Mouse (Mus musculus) thymus, adult 2 months (tissue): ENCODE results near the gene Tmem151b. TPM values are rescaled to one million over a fixed set of nuclear protein-coding genes. Genes with fewer than 3 reads are reported as not detected.

Source experiments
- DNase-seq: peaks from one replicate; pipeline ENCODE4 v3.0.0; 2021
- H3K27ac ChIP-seq: fragments of 200-500 bp; 2 replicates; pipeline ENCODE4 v1.5.1; 2012; ENCODE audit warnings: low read length, control low read depth; ENCODE audit not compliant: control insufficient read depth, insufficient read depth
- H3K27me3 ChIP-seq: fragments of 200-500 bp; 2 replicates; pipeline ENCODE4 v1.6.1; 2012; ENCODE audit warnings: mild to moderate bottlenecking, low read length, moderate library complexity, mixed read lengths; ENCODE audit not compliant: control insufficient read depth, insufficient read depth
- H3K36me3 ChIP-seq: fragments of 200-500 bp; 2 replicates; pipeline ENCODE4 v1.6.1; 2012; ENCODE audit warnings: mild to moderate bottlenecking, low read length, moderate library complexity; ENCODE audit not compliant: control insufficient read depth, insufficient read depth
- H3K4me1 ChIP-seq: fragments of 200-500 bp; replicated peaks from 2 replicates; pipeline ENCODE4 v1.6.1; 2012; ENCODE audit warnings: low read length; ENCODE audit not compliant: control insufficient read depth, insufficient read depth
- H3K4me3 ChIP-seq: fragments of 200-500 bp; 2 replicates; pipeline ENCODE4 v1.5.1; 2012; ENCODE audit warnings: mild to moderate bottlenecking, low read length, control low read depth, moderate library complexity; ENCODE audit not compliant: control insufficient read depth, insufficient read depth
- CTCF ChIP-seq: fragments of 200-500 bp; IDR thresholded peaks from 2 replicates; pipeline ENCODE4 v1.5.1; 2012; ENCODE audit warnings: mild to moderate bottlenecking, control low read depth, low read length, moderate library complexity, borderline replicate concordance; ENCODE audit not compliant: control insufficient read depth, poor library complexity, insufficient read depth; ENCODE audit errors: extremely low read depth
- POLR2A ChIP-seq: fragments of 200-500 bp; IDR thresholded peaks from 2 replicates; pipeline ENCODE4 v1.6.1; 2012; ENCODE audit warnings: mild to moderate bottlenecking, low read length, control low read depth, moderate library complexity; ENCODE audit not compliant: control insufficient read depth, poor library complexity, insufficient read depth; ENCODE audit errors: extremely low read depth
- WGBS: fragments of 180-500 bp; shearing (Covaris S2); methylation state at CpG from one replicate; pipeline ENCODE4 v1.1.7; 2018; 5-methylcytosine and 5-hydroxymethylcytosine counted together
- polyA plus RNA-seq: library from polyadenylated mRNA; depleted of rRNA; stranded (reverse); fragments of >200 nt; gene quantifications from 2 replicates; pipeline ENCODE4 v1.2.3, GENCODE M21; 2012

Gene Tmem151b
- polyA plus RNA-seq, 1 experiment: 44.6 TPM

DNA sequence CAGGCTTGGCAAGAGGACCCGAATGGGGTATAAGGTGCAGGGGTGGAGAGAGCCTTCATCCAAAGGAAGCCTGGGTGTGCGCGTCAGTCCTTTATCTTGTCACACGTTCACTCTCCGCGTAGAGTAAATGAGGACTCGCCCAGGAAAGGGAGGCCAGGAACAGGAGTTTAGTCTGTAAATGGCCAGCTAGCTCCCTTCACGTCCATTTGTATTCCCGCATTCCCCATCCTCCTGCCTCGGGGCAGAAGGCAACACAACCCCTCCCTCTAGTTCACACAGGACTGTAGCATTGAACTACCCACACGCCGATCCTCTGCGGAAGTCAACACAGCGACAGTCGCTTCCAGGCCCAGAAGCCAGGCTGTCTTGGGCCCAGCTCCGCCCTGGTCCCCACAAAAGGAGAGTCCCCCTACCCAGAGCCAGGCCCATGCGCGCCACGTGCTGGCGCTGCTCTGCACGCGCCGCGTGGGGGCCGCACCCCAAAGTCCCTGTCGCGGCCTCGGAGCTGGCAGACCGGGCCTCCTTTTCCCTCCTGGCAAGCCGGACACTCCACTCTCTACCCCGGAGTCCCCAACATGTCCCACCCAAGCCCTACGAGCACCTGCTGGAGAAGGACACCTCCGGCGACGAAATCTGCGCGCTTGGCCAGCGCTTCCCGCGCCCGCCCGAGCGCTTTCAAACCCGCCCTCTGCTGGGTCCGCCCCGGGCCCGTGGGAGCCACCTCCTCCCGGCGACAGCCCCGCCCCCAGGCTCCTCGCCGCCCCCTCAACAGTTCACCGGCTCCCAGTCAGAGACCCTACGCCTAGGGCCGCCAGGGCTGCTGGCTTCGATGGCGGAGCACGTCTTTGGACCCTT is 45.6 kb upstream of the Tmem151b start:
- no peaks in the 10 kb centered on the region for H3K27me3 ChIP-seq
- TF ChIP-seq CTCF: 0 out of 2 replicates have a peak, but pooled peaks have one; percentile 7
- TF ChIP-seq POLR2A: peak; percentile 29; the same call in 1 of the 2 replicates
- H3K36me3 ChIP-seq: no peaks in the 10 kb centered on the region
- H3K4me3 ChIP-seq: peak overlapping the region; percentile 73
- peak; percentile 88 for DNase-seq
- peaks cover 60% of the 10 kb centered on the region for H3K4me1 ChIP-seq
- H3K27ac ChIP-seq: 0 out of 2 replicates have a peak overlapping the region, but pooled peaks have one; percentile 6
- under 1% methylated on average over 58 of the region's 58 CpGs for WGBS

- peaks cover 4% of the 10 kb centered on the region; the same call in 1 of the 2 replicates for H3K36me3 ChIP-seq
- peaks cover 56% of the 10 kb centered on the region for H3K4me1 ChIP-seq
- H3K4me3 ChIP-seq: 0 out of 2 replicates have a peak overlapping the region, but pooled peaks have one; percentile 11
- no peak for DNase-seq
- H3K27me3 ChIP-seq: no peaks in the 10 kb centered on the region
- 57% methylated on average over 8 of the region's 8 CpGs for WGBS
- no peak overlapping the region for H3K27ac ChIP-seq
- TF ChIP-seq CTCF (no peak), POLR2A (no peak)
These were observed 44.7 kb upstream of the Tmem151b start for GRCm38 (mm10) chr17:45594195-45594594.

DNA sequence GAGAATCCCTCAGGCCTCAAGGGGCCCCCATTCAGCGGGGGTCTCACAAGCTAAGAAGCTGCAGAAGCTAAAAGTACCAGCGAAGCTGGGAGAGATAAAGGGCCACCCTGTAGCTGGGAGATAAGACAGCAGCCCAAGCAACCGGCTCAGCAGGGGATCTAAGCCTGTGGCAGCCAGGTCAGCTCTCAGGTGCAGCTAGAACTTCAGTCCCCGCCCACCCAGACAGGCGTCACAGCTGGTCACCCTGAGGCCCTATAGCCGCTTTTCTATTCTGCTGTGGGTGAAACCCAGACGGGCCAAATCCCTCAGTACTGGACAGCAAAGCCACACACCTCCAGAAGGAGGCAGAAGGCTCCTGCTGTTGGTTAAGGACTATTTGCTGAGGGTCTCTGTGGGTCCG is 44.0 kb upstream of the Tmem151b start:
- peaks cover 4% of the 10 kb centered on the region; the same call in 1 of the 2 replicates for H3K36me3 ChIP-seq
- TF ChIP-seq POLR2A: no peak
- 64% methylated on average over 8 of the region's 8 CpGs for WGBS
- H3K27me3 ChIP-seq: no peaks in the 10 kb centered on the region
- DNase-seq: no peak
- H3K27ac ChIP-seq: no peak overlapping the region
- H3K4me1 ChIP-seq: peaks cover 55% of the 10 kb centered on the region
- H3K4me3 ChIP-seq: 0 out of 2 replicates have a peak overlapping the region, but pooled peaks have one; percentile 2

GRCm38 (mm10) chr17:45592606-45593431 is 43.3 kb upstream of the Tmem151b start:
- no peak for DNase-seq
- Histone ChIP-seq H3K36me3 (peaks cover 4% of the 10 kb centered on the region; the same call in 1 of the 2 replicates), H3K4me1 (peaks cover 55% of the 10 kb centered on the region), H3K27ac (peak overlapping the region; percentile 29; the same call in 1 of the 2 replicates), H3K4me3 (peak overlapping the region; percentile 6; the same call in 1 of the 2 replicates), H3K27me3 (no peaks in the 10 kb centered on the region)
- TF ChIP-seq POLR2A: no peak
- no peak for TF ChIP-seq CTCF
- 64% methylated on average over 8 of the region's 8 CpGs for WGBS

- Histone ChIP-seq H3K27ac (peak overlapping the region; percentile 29; the same call in 1 of the 2 replicates), H3K27me3 (no peaks in the 10 kb centered on the region), H3K4me3 (peak overlapping the region; percentile 6; the same call in 1 of the 2 replicates), H3K4me1 (peaks cover 51% of the 10 kb centered on the region), H3K36me3 (peaks cover 4% of the 10 kb centered on the region)
- DNase-seq: no peak
- 59% methylated on average over 16 of the region's 16 CpGs for WGBS
- TF ChIP-seq POLR2A: no peak
- TF ChIP-seq CTCF: no peak
These were observed 42.5 kb upstream of the Tmem151b start for GRCm38 (mm10) chr17:45591701-45592605.
